Mouse (Mus musculus): ENCODE measurements at regions not wholly inside any gene's neighbourhood (a gene's known extent, or its start where the extent isn't known, plus 50 kb on each side); places are given as distances from the start of the nearest gene placed in this dataset.

DNA sequence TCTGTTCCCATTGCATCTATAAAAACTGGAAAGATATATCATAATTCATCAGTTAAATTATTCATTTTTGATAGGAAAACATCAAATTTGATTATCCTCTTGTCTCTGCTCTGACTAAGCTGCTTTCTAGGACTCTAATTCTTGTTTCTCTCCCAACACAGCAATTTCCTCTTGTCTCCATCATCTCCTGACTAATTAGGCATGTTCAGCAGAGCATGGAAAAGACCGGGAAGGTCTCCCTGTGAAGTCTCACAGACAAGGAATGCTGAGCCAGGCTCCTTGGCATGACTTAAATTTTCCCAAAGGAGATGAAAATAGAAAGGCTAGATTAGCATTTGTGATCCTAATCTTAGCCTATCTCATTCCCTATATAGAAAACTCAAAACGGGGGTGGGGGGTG lies 192.3 kb downstream of the Chrna7 start:
- Histone ChIP-seq H3K36me3 (replicated peaks) (no peaks in the 10 kb centered on the region), H3K27ac (no peak overlapping the region), H3K4me1 (peaks cover 27% of the 10 kb centered on the region), H3K4me3 (no peak overlapping the region), H3K27me3 (ENCODE audit: poor library complexity, severe bottlenecking) (peaks cover 4% of the 10 kb centered on the region; the same call in 1 of the 2 replicates), H3K9me3 (no peaks in the 10 kb centered on the region)
- 20% methylated on average over 2 of the region's 2 CpGs for WGBS
- DNase-seq (ENCODE audit: extremely low spot score, low spot score), result no peak

DNA sequence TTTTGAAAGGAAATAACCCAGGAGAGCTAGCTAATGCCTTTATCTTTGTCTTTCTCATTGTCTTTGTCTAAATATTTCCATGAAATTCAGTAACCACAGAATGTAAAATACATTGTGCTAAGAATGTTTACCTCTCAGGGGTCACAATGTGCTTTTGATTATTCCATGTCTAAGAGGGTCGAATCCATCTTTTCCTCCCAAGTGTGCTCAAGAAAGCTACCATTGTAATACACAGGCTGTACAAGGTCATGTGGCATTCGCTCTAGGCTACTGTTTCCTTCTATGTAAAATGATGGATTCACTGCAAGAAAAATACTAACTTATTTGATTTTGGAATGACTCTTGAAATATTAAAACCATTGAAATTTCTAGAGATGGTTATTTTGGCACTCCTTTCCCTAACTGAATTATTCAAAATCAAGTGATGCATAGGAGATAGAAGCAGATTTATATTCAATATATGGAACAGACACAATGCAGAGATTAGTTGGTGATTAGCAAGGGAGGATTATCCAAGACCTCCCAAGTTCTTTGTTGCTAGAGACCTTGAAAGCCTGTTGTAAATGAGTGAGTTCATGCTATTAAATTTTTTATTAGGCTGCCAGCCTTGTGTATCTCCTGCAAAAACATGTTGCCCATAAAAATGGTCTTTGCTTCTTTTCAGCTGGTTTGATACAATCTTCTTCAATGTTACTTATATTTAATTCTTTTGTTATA lies 193.4 kb downstream of the Chrna7 start:
- peaks cover 27% of the 10 kb centered on the region for H3K4me1 ChIP-seq
- 56% methylated on average over 2 of the region's 2 CpGs for WGBS
- H3K36me3 ChIP-seq (replicated peaks), result no peaks in the 10 kb centered on the region
- H3K4me3 ChIP-seq, result no peak overlapping the region
- H3K27ac ChIP-seq, result 0 out of 2 replicates have a peak overlapping the region, but pooled peaks have one; percentile 15
- no peaks in the 10 kb centered on the region for H3K9me3 ChIP-seq
- no peak for DNase-seq (ENCODE audit: extremely low spot score, low spot score)
- H3K27me3 ChIP-seq (ENCODE audit: poor library complexity, severe bottlenecking), result peaks cover 4% of the 10 kb centered on the region; the same call in 1 of the 2 replicates

DNA sequence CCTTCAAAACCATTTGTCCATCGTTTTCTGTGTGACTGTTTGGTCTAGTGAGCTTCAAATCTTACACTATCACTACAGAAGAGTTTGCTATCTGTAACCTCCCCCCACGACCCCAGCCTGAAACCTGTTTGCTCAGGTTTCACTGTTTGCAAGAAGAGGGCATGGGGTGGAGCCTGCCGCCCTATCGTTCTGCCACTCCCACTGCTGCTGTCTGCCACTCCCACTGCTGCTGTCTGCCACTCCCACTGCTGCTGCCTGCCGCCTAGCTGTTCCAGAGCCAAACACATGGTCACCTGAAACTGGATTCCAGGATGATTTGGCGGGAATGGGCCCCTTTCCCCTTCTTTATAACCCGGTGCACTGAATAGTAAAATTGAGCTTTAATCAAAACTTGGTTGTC lies 157.6 kb upstream of the A26c2 start:
- H3K27me3 ChIP-seq (ENCODE audit: poor library complexity, severe bottlenecking), result no peaks in the 10 kb centered on the region
- no peaks in the 10 kb centered on the region for H3K36me3 ChIP-seq (replicated peaks)
- no peak overlapping the region for H3K27ac ChIP-seq
- WGBS, result 19% methylated on average over 7 of the region's 7 CpGs
- peaks cover 3% of the 10 kb centered on the region; the same call in 1 of the 2 replicates for H3K4me1 ChIP-seq
- no peak overlapping the region for H3K4me3 ChIP-seq
- DNase-seq (ENCODE audit: extremely low spot score, low spot score), result no peak
- H3K9me3 ChIP-seq, result no peaks in the 10 kb centered on the region
